Mouse (Mus musculus): Measurements from ENCODE around the gene Tmem230. TPM values are rescaled to one million over a fixed set of nuclear protein-coding genes. Genes with fewer than 3 reads are reported as not detected.

The Tmem230 gene
- polyA plus RNA-seq, 1 experiment, result 1.9 TPM

- H3K36me3 ChIP-seq (ENCODE audit: control insufficient read depth), result peaks cover 11% of the 10 kb centered on the region
- TF ChIP-seq GATA1 (IDR thresholded peaks at IDR 0.05; ENCODE audit: low read length), result no peak
- no peak for TF ChIP-seq TAL1 (IDR thresholded peaks at IDR 0.05; ENCODE audit: low read length)
- H3K27me3 ChIP-seq (ENCODE audit: control insufficient read depth), result no peaks in the 10 kb centered on the region
- peaks cover 23% of the 10 kb centered on the region for H3K4me1 ChIP-seq (ENCODE audit: control insufficient read depth)
- no peak overlapping the region for H3K4me3 ChIP-seq (replicated peaks)
- no peaks in the 10 kb centered on the region for H3K9me3 ChIP-seq (ENCODE audit: control insufficient read depth, low read length)
Observed at GRCm38 (mm10) chr2:132275527-132275926, 27.9 kb upstream of the Tmem230 start.

DNA sequence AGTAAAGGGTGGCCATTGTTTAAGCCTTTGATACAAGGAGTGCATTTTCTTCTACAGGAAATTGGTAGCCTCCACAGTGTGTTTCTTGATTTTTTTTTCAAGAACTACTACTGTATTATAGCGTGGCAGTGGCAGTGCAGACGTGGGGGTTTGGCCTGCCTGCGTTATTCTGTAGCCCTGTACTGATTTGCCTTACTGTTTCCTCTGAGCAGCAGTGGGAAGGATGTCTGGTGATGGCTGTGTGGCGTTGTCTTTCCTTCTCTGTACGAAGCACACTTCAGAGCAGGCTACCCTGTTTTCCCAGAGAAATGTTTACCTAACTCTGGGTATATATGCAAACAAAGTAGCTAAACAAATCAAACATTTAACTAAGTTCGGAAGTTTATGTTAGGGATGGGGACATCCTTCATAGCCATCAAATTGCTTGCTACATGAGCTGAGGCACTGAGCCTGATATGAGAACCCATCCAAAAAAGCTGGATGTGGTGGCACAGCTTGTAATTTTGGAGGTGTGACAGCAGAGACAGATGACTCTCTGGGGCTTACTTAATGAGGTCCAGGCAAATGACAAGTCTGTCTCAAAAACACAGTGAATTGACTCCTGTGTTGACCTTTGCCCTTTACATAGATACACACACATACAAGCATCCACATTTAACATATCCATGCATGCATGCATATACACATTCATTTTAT lies 25.2 kb upstream of the Tmem230 start:
- no peaks in the 10 kb centered on the region for H3K9me3 ChIP-seq (ENCODE audit: control insufficient read depth, low read length)
- TF ChIP-seq TAL1 (IDR thresholded peaks at IDR 0.05; ENCODE audit: low read length), result no peak
- H3K4me3 ChIP-seq (replicated peaks), result no peak overlapping the region
- H3K4me1 ChIP-seq (ENCODE audit: control insufficient read depth), result peaks cover 40% of the 10 kb centered on the region
- H3K27me3 ChIP-seq (ENCODE audit: control insufficient read depth), result no peaks in the 10 kb centered on the region
- H3K36me3 ChIP-seq (ENCODE audit: control insufficient read depth), result peaks cover 4% of the 10 kb centered on the region

- H3K4me3 ChIP-seq (replicated peaks), result peak overlapping the region; percentile 28
- peaks cover 7% of the 10 kb centered on the region for H3K36me3 ChIP-seq (ENCODE audit: control insufficient read depth)
Observed at GRCm38 (mm10) chr2:132270331-132270951, 22.8 kb upstream of the Tmem230 start.

DNA sequence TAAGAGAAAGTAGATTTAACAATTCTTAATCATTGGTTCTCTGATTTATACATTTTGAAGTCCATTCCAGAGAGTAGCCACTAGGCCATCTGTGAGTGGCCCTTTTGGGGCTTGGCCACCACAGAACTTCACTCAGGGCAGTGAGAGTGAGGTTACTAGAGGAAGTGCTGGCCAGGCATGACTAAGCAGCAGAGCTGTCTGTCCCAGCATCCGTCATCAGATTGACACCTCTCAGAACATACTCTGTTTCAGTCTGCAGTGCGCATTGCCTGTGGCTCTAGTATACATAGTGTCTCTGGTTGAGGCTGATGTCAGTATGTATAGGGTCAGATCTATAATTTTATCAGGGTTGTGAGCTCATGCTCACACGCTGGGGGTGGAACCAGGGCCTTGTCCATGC lies 21.6 kb upstream of the Tmem230 start:
- Histone ChIP-seq H3K4me3 (replicated peaks) (peak overlapping the region; percentile 24), H3K9me3 (ENCODE audit: control insufficient read depth, low read length) (no peaks in the 10 kb centered on the region), H3K36me3 (ENCODE audit: control insufficient read depth) (peaks cover 7% of the 10 kb centered on the region), H3K4me1 (ENCODE audit: control insufficient read depth) (peaks cover 54% of the 10 kb centered on the region), H3K27me3 (ENCODE audit: control insufficient read depth) (no peaks in the 10 kb centered on the region)
- TF ChIP-seq TAL1 (IDR thresholded peaks at IDR 0.05; ENCODE audit: low read length) (no peak), GATA1 (IDR thresholded peaks at IDR 0.05; ENCODE audit: low read length) (no peak)

More at GRCm38 (mm10) chr2:132270331-132270951, 22.8 kb upstream of the Tmem230 start:
- TF ChIP-seq GATA1 (IDR thresholded peaks at IDR 0.05; ENCODE audit: low read length) (no peak), TAL1 (IDR thresholded peaks at IDR 0.05; ENCODE audit: low read length) (peak; percentile 28; the same call in 1 of the 3 replicates)
- no peaks in the 10 kb centered on the region for H3K9me3 ChIP-seq (ENCODE audit: control insufficient read depth, low read length)
- no peaks in the 10 kb centered on the region for H3K27me3 ChIP-seq (ENCODE audit: control insufficient read depth)
- peaks cover 43% of the 10 kb centered on the region for H3K4me1 ChIP-seq (ENCODE audit: control insufficient read depth)

DNA sequence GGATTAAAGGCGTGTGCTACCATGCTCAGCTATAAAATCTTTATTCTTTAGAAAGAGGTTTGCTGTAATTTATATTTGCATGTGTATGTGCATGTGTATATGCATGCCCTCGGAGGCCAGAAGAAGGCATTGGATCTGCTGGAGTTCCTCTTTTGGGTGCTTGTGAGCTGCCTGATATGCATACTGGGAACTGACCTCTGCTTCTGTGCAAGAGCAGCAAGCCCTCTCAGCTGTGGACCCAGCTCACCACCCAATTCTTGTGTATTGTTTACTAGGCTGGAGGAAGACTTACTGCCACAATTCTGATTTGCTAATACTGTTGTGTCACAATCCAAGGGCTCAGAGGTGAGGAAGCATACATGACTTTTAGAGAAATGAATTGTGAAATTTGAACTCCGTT lies 18.5 kb upstream of the Tmem230 start:
- no peak overlapping the region for H3K4me3 ChIP-seq (replicated peaks)
- H3K36me3 ChIP-seq (ENCODE audit: control insufficient read depth), result peaks cover 4% of the 10 kb centered on the region
- TF ChIP-seq GATA1 (IDR thresholded peaks at IDR 0.05; ENCODE audit: low read length) (no peak), TAL1 (IDR thresholded peaks at IDR 0.05; ENCODE audit: low read length) (no peak)
- H3K27me3 ChIP-seq (ENCODE audit: control insufficient read depth), result no peaks in the 10 kb centered on the region
- H3K4me1 ChIP-seq (ENCODE audit: control insufficient read depth), result peaks cover 62% of the 10 kb centered on the region
- no peaks in the 10 kb centered on the region for H3K9me3 ChIP-seq (ENCODE audit: control insufficient read depth, low read length)

DNA sequence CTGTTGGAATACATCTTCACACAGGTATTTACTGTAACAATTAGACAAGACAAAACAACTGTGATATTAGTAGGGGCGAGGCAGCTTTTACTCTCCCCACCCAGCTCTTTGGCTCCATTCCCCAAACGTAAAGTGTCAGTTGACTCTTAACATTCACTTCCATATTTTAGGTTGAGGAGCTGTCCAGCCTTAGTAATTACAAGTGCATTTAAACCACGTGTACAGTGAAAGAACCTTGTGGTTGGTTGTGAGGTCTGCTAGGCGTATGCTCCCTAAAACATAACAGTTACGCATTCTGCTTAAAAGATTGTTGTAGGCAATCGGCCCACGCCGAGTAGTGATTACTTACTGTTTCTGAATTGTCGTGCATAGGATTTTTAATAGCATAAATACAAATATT lies 17.6 kb upstream of the Tmem230 start:
- no peaks in the 10 kb centered on the region for H3K27me3 ChIP-seq (ENCODE audit: control insufficient read depth)
- TF ChIP-seq GATA1 (IDR thresholded peaks at IDR 0.05; ENCODE audit: low read length) (no peak), TAL1 (IDR thresholded peaks at IDR 0.05; ENCODE audit: low read length) (no peak)
- H3K4me3 ChIP-seq (replicated peaks), result no peak overlapping the region
- peaks cover 7% of the 10 kb centered on the region for H3K36me3 ChIP-seq (ENCODE audit: control insufficient read depth)
- H3K9me3 ChIP-seq (ENCODE audit: control insufficient read depth, low read length), result no peaks in the 10 kb centered on the region
- H3K4me1 ChIP-seq (ENCODE audit: control insufficient read depth), result peaks cover 55% of the 10 kb centered on the region

DNA sequence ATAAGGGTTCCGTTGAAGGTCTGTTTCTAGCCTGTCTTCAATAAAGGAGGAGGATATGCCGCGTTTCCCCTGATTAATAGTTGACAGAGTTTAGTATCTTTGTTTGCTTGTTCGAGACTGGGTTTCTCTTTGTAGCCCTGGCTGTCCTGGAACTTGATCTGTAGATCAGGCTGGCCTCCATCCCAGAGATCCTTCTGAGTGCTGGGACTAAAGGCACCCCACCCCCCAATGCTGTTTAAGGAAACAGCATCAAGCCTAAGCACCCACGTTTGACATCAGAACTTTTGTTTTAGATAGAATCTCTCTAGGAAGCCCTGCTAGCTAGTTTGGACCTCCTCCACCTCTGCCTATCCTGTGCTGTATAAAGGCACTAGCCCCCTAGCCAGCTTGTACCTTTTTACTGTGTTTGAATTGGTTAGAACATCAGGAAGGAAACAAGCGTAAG lies 16.7 kb upstream of the Tmem230 start:
- Histone ChIP-seq H3K9me3 (ENCODE audit: control insufficient read depth, low read length) (no peaks in the 10 kb centered on the region), H3K27me3 (ENCODE audit: control insufficient read depth) (no peaks in the 10 kb centered on the region), H3K4me1 (ENCODE audit: control insufficient read depth) (peaks cover 50% of the 10 kb centered on the region), H3K36me3 (ENCODE audit: control insufficient read depth) (peaks cover 12% of the 10 kb centered on the region), H3K4me3 (replicated peaks) (peak overlapping the region; percentile 97)
- TF ChIP-seq TAL1 (IDR thresholded peaks at IDR 0.05; ENCODE audit: low read length) (no peak), GATA1 (IDR thresholded peaks at IDR 0.05; ENCODE audit: low read length) (no peak)

- Histone ChIP-seq H3K36me3 (ENCODE audit: control insufficient read depth) (peaks cover 14% of the 10 kb centered on the region), H3K4me3 (replicated peaks) (peak overlapping the region; percentile 97), H3K9me3 (ENCODE audit: control insufficient read depth, low read length) (no peaks in the 10 kb centered on the region), H3K4me1 (ENCODE audit: control insufficient read depth) (peaks cover 44% of the 10 kb centered on the region), H3K27me3 (ENCODE audit: control insufficient read depth) (no peaks in the 10 kb centered on the region)
- no peak for TF ChIP-seq TAL1 (IDR thresholded peaks at IDR 0.05; ENCODE audit: low read length)
- no peak for TF ChIP-seq GATA1 (IDR thresholded peaks at IDR 0.05; ENCODE audit: low read length)
Observed at GRCm38 (mm10) chr2:132263421-132264265, 16.0 kb upstream of the Tmem230 start.

DNA sequence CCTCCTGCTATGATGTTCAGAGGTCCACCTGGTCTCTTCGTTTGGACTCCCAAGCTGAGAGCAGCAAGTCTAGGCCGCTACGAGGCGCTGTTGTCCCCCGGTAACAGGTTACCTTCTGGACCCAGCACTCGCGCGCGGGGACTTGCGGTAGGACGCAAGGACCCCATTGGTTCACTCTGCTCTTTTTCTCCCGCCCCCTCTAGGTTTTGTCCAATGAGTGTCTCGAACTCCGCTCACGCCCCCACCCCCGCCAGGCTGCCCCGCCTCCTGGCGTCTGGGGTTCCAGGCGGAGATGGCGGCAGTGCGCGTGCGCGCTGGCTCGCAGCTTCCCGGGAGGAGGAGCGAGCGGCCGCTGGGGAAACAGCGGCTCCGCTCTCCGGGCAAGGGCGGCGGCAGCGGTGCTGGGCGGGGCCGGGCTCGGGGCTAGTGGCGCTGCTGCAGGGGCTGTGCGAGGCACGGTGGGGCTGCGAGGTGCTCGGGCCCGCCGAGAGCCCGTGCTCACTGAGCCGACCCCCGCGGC lies 15.3 kb upstream of the Tmem230 start, which contains the start of gene Cds2:
Cds2 (plus strand) TSS at position 270 of the 520 bp plus-strand sequence.
- Histone ChIP-seq H3K4me1 (ENCODE audit: control insufficient read depth) (peaks cover 41% of the 10 kb centered on the region), H3K9me3 (ENCODE audit: control insufficient read depth, low read length) (no peaks in the 10 kb centered on the region), H3K27me3 (ENCODE audit: control insufficient read depth) (no peaks in the 10 kb centered on the region), H3K36me3 (ENCODE audit: control insufficient read depth) (peaks cover 14% of the 10 kb centered on the region), H3K4me3 (replicated peaks) (peak within 1 kb of the TSS; percentile 97)
- TF ChIP-seq GATA1 (IDR thresholded peaks at IDR 0.05; ENCODE audit: low read length) (no peak), TAL1 (IDR thresholded peaks at IDR 0.05; ENCODE audit: low read length) (no peak)
